Mouse (Mus musculus) CH12.LX (cell line): ENCODE results near the gene Coq8a. TPM values are rescaled to one million over a fixed set of nuclear protein-coding genes. Genes with fewer than 3 reads are reported as not detected.

Source experiments
- DNase-seq: peaks from one replicate; pipeline ENCODE4 v3.0.0-alpha.2; 2013; ENCODE audit errors: extremely low read depth
- H3K27ac ChIP-seq: 2 replicates; pipeline ENCODE4 v1.5.1; 2012; ENCODE audit warnings: low read depth, mild to moderate bottlenecking, control low read depth, moderate library complexity; ENCODE audit not compliant: insufficient read depth
- H3K27me3 ChIP-seq: replicated peaks from 2 replicates; pipeline ENCODE3; 2012; ENCODE audit warnings: inconsistent platforms
- H3K36me3 ChIP-seq, 2 experiments: replicated peaks in 1 of 2; 2 replicates each; pipeline versions ENCODE3 to v1.6.1; 2012; ENCODE audit warnings: inconsistent platforms in 1 of 2, low read length in 1 of 2, mild to moderate bottlenecking in 1 of 2, mixed read lengths in 1 of 2, moderate library complexity in 1 of 2; ENCODE audit not compliant: control insufficient read depth in 1 of 2, insufficient read depth in 1 of 2
- H3K4me1 ChIP-seq, 2 experiments: 2 replicates each; pipeline ENCODE4 v1.6.1; 2012; ENCODE audit warnings: inconsistent platforms in 1 of 2, moderate library complexity in 1 of 2; ENCODE audit not compliant: insufficient read depth in 2 of 2, control insufficient read depth in 1 of 2
- H3K4me2 ChIP-seq: 2 replicates; pipeline ENCODE4 v1.6.1; 2012; ENCODE audit warnings: low read depth, mild to moderate bottlenecking, control low read depth; ENCODE audit not compliant: poor library complexity, insufficient read depth, severe bottlenecking
- H3K4me3 ChIP-seq, 3 experiments: fragments of 150-350 bp in 1 of 3; sonication (generic) in 1 of 3; replicated peaks in 1 of 3; 2 replicates each; pipeline versions ENCODE3 to v1.5.1; 2011 to 2012; ENCODE audit warnings: low read depth in 2 of 3, low read length in 2 of 3, mild to moderate bottlenecking in 2 of 3, moderate library complexity in 2 of 3, control low read depth in 1 of 3, improper control_type of control experiment in 1 of 3, inconsistent platforms in 1 of 3, mixed read lengths in 1 of 3; ENCODE audit not compliant: poor library complexity in 1 of 3
- H3K79me2 ChIP-seq: replicated peaks from 2 replicates; pipeline ENCODE4 v1.6.1; 2012; ENCODE audit warnings: mild to moderate bottlenecking, moderate library complexity; ENCODE audit not compliant: control insufficient read depth, poor library complexity, insufficient read depth, severe bottlenecking; ENCODE audit errors: extremely low read depth
- H3K9ac ChIP-seq: 2 replicates; pipeline ENCODE4 v1.6.1; 2012; ENCODE audit warnings: low read depth, mild to moderate bottlenecking, control low read depth, moderate library complexity; ENCODE audit not compliant: insufficient read depth
- H3K9me3 ChIP-seq: replicated peaks from 2 replicates; pipeline ENCODE3; 2012; ENCODE audit warnings: low read length, inconsistent platforms, mixed read lengths
- BHLHE40 ChIP-seq: IDR thresholded peaks from 2 replicates; pipeline ENCODE4 v1.6.1; 2011; ENCODE audit warnings: mild to moderate bottlenecking, low read depth, low read length, improper control_type of control experiment
- CHD1 ChIP-seq: IDR thresholded peaks from 2 replicates; pipeline ENCODE4 v1.6.1; 2012; ENCODE audit warnings: low read depth, low read length, improper control_type of control experiment, inconsistent platforms
- CHD2 ChIP-seq: IDR thresholded peaks from 2 replicates; pipeline ENCODE4 v1.6.1; 2011; ENCODE audit warnings: low read length, improper control_type of control experiment
- CTCF ChIP-seq, 2 experiments: IDR thresholded peaks in 1 of 2; conservative IDR thresholded peaks in 1 of 2; 2 replicates each; pipeline ENCODE4 v1.5.1; 2011 to 2012; ENCODE audit warnings: low read depth in 2 of 2, low read length in 2 of 2, improper control_type of control experiment in 1 of 2, inconsistent platforms in 1 of 2, mild to moderate bottlenecking in 1 of 2, moderate library complexity in 1 of 2
- ELF1 ChIP-seq: IDR thresholded peaks from 2 replicates; pipeline ENCODE4 v1.6.1; 2014; ENCODE audit warnings: low read depth, mild to moderate bottlenecking, inconsistent platforms, low read length, improper control_type of control experiment
- EP300 ChIP-seq: IDR thresholded peaks from 2 replicates; pipeline ENCODE4 v1.6.1; 2011; ENCODE audit warnings: low read length, improper control_type of control experiment
- ETS1 ChIP-seq: conservative IDR thresholded peaks from 2 replicates; pipeline ENCODE4 v1.6.1; 2012; ENCODE audit warnings: low read depth, mild to moderate bottlenecking, inconsistent platforms, low read length, improper control_type of control experiment, moderate library complexity
- IRF4 ChIP-seq: IDR thresholded peaks from 2 replicates; pipeline ENCODE4 v1.6.1; 2014; ENCODE audit warnings: low read depth, mild to moderate bottlenecking, inconsistent platforms, low read length, improper control_type of control experiment
- JUND ChIP-seq: conservative IDR thresholded peaks from 2 replicates; pipeline ENCODE4 v1.6.1; 2011; ENCODE audit warnings: low read depth, low read length, improper control_type of control experiment
- MAFK ChIP-seq: IDR thresholded peaks from 2 replicates; pipeline ENCODE4 v1.6.1; 2011; ENCODE audit warnings: low read length, improper control_type of control experiment; ENCODE audit not compliant: insufficient replicate concordance
- MAX ChIP-seq: IDR thresholded peaks from 2 replicates; pipeline ENCODE4 v1.6.1; 2011; ENCODE audit warnings: low read length, improper control_type of control experiment
- MAZ ChIP-seq: IDR thresholded peaks from 2 replicates; pipeline ENCODE4 v1.6.1; 2012; ENCODE audit warnings: low read depth, mild to moderate bottlenecking, inconsistent platforms, low read length, improper control_type of control experiment, moderate library complexity
- MEF2A ChIP-seq: IDR thresholded peaks from 2 replicates; pipeline ENCODE4 v1.6.1; 2014; ENCODE audit warnings: low read depth, mild to moderate bottlenecking, inconsistent platforms, low read length, improper control_type of control experiment, borderline replicate concordance
- MXI1 ChIP-seq: IDR thresholded peaks from 2 replicates; pipeline ENCODE4 v1.6.1; 2011; ENCODE audit warnings: mild to moderate bottlenecking, low read depth, low read length, improper control_type of control experiment
- MYC ChIP-seq: IDR thresholded peaks from 2 replicates; pipeline ENCODE4 v1.6.1; 2011; ENCODE audit warnings: low read depth, mild to moderate bottlenecking, improper control_type of control experiment, low read length
- RAD21 ChIP-seq: IDR thresholded peaks from 2 replicates; pipeline ENCODE4 v1.6.1; 2011; ENCODE audit warnings: low read depth, mild to moderate bottlenecking, low read length, improper control_type of control experiment, moderate library complexity
- SIN3A ChIP-seq: IDR thresholded peaks from 2 replicates; pipeline ENCODE4 v1.6.1; 2012; ENCODE audit warnings: low read length, improper control_type of control experiment, inconsistent platforms
- SMC3 ChIP-seq: IDR thresholded peaks from 2 replicates; pipeline ENCODE4 v1.6.1; 2011; ENCODE audit warnings: low read depth, low read length, improper control_type of control experiment
- TCF12 ChIP-seq: IDR thresholded peaks from 2 replicates; pipeline ENCODE4 v1.6.1; 2014; ENCODE audit warnings: low read depth, mild to moderate bottlenecking, inconsistent platforms, low read length, improper control_type of control experiment
- USF2 ChIP-seq: conservative IDR thresholded peaks from 2 replicates; pipeline ENCODE4 v1.6.1; 2011; ENCODE audit warnings: low read depth, low read length, improper control_type of control experiment
- ZMIZ1 ChIP-seq: IDR thresholded peaks from 2 replicates; pipeline ENCODE4 v1.6.1; 2012; ENCODE audit warnings: low read depth, mild to moderate bottlenecking, inconsistent platforms, low read length, improper control_type of control experiment
- ZNF384 ChIP-seq: IDR thresholded peaks from 2 replicates; pipeline ENCODE4 v1.6.1; 2012; ENCODE audit warnings: low read depth, low read length, improper control_type of control experiment, inconsistent platforms
- dilution Hi-C: fragments of 300-500 bp; cut with MboI; formaldehyde crosslinking; loops from 2 replicates; pipeline ENCODE4 v1.14.3; 2020; ENCODE audit warnings: low sequenced_read_pairs; ENCODE audit not compliant: extremely low pct_unique_long_range_greater_than_20kb, extremely low pct_ligation_motif_present
- in situ Hi-C: fragments of 300-500 bp; cut with MboI; formaldehyde crosslinking; loops from 3 replicates; pipeline ENCODE4 v1.14.3; 2019; ENCODE audit warnings: low sequenced_read_pairs, low pct_ligation_motif_present, low pct_unique_long_range_greater_than_20kb, mixed read lengths
- polyA plus RNA-seq: library from polyadenylated mRNA; unstranded; fragments of >175 nt; gene quantifications from 2 replicates; pipeline ENCODE4 v1.2.1, GENCODE M21; 2012; ENCODE audit warnings: low read depth; ENCODE audit not compliant: insufficient read length
- total RNA-seq, 2 experiments: library from RNA; depleted of rRNA; stranded (reverse); fragments of 300-350 nt in 1 of 2; fragments of >200 nt in 1 of 2; gene quantifications; 2 replicates each; pipeline ENCODE4 v1.2.3; 2012 to 2014

The Coq8a gene
- total and polyA plus RNA-seq, 3 experiments: 73.4 to 237 (median 88.1) TPM

- peaks cover 7 to 16% of the 10 kb centered on the region in 2 experiments for H3K36me3 ChIP-seq
Measured at GRCm38 (mm10) chr1:180194781-180195471, 4.5 kb downstream of the Coq8a start.

DNA sequence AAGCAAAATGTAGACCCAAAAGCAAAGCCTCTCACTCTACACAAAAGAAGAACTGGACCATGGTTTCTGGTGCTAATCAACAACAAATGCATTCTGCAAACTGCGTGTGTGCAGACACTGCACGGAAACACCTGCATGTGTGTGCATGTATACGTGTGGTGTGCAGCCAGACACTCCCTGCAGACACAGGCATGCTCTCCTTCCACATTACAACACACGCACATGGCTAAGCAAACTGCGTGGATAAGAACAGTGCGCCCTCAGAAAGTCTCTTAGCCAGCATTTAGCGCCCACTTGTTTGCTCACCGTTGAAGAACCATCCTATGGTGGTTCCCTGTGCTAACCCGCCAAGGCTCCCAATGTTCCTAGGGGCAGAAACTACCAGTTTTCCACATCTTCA is 5.4 kb downstream of the Coq8a start:
- TF ChIP-seq ZMIZ1 (no peak), MAX (peak; percentile 34; the same call in 1 of the 2 replicates), SMC3 (no peak), MXI1 (peak; percentile 65), IRF4 (no peak; the same call in 1 of the 2 replicates), SIN3A (peak; percentile 66)
- peaks cover under 1% of the 10 kb centered on the region for H3K9me3 ChIP-seq
- peak overlapping the region; percentile 80 for H3K27ac ChIP-seq
- peak overlapping the region; percentile 86 for H3K4me2 ChIP-seq
- H3K36me3 ChIP-seq: peaks cover 7 to 24% of the 10 kb centered on the region in 2 experiments
- peaks cover 11 to 52% of the 10 kb centered on the region in 2 experiments for H3K4me1 ChIP-seq
- DNase-seq: no peak
- H3K9ac ChIP-seq: peak overlapping the region; percentile 74
- peak overlapping the region; percentile 78 to 93 (median 85) for H3K4me3 ChIP-seq
- dilution Hi-C loops (no loop called here), in situ Hi-C loops (no loop called here)
- no peaks in the 10 kb centered on the region for H3K27me3 ChIP-seq
- H3K79me2 ChIP-seq: peaks cover 63% of the 10 kb centered on the region

More at GRCm38 (mm10) chr1:180194781-180195471, 4.5 kb downstream of the Coq8a start:
- H3K27me3 ChIP-seq: no peaks in the 10 kb centered on the region
- H3K79me2 ChIP-seq: peaks cover 54% of the 10 kb centered on the region
- peak overlapping the region; percentile 78 to 93 (median 85) for H3K4me3 ChIP-seq
- H3K4me2 ChIP-seq: peak overlapping the region; percentile 86
- no peaks in the 10 kb centered on the region for H3K9me3 ChIP-seq
- in situ Hi-C loops: no loop called here
- peak overlapping the region; percentile 80 for H3K27ac ChIP-seq
- TF ChIP-seq ZNF384 (no peak), BHLHE40 (0 out of 2 replicates have a peak, but pooled peaks have one; percentile 18), ETS1 (peak; percentile 51), MEF2A (peak; percentile 49; the same call in 1 of the 2 replicates)
- dilution Hi-C loops: no loop called here
- H3K9ac ChIP-seq: peak overlapping the region; percentile 74
- H3K4me1 ChIP-seq: peaks cover 10 to 47% of the 10 kb centered on the region in 2 experiments
- peak; percentile 83 for DNase-seq

DNA sequence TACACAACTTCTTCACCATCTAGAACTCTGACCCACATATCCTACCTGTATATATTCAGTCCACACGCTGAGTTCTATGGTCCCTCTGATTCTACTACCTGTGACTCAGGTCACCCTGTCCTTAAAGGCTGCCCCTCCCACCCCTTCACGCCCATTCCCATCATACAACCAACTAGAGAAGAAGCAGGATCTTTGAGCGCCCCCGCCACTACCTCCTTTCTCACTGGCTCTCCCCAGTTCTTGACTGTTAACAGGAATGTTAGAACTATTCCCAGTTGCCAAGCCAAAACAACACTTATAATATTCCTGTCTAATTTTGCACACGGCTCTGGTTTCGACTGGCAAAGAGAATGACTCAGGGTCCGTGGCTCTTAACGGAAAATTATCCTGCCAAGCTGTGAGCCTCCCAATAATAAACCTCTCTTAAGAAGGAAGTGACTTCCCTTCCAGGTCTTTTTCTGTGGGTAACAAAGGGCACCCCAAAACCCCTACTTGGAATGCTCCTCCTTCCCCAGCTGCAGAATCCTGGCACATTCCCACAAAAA is 5.9 kb downstream of the Coq8a start:
- in situ Hi-C loops (no loop called here), dilution Hi-C loops (no loop called here)
- Histone ChIP-seq H3K9ac (peak overlapping the region; percentile 53), H3K4me1 (peaks cover 13 to 53% of the 10 kb centered on the region in 2 experiments), H3K4me2 (peak overlapping the region; percentile 86), H3K79me2 (peaks cover 68% of the 10 kb centered on the region), H3K27me3 (no peaks in the 10 kb centered on the region), H3K4me3 (peak overlapping the region; percentile 78 to 93 (median 85)), H3K36me3 (peaks cover 8 to 29% of the 10 kb centered on the region in 2 experiments), H3K9me3 (peaks cover 4% of the 10 kb centered on the region), H3K27ac (peak overlapping the region; percentile 19; the same call in 1 of the 2 replicates)
- DNase-seq: no peak
- TF ChIP-seq CHD2: no peak
- TF ChIP-seq MAFK: no peak
- no peak for TF ChIP-seq CTCF (conservative IDR thresholded peaks at IDR 0.05 in 1 of 2, IDR thresholded peaks at IDR 0.05 in 1 of 2; ENCODE audit: low read depth in 2 of 2, low read length in 2 of 2)
- TF ChIP-seq MYC: 0 out of 2 replicates have a peak, but pooled peaks have one; percentile 24
- TF ChIP-seq MAZ: 0 out of 2 replicates have a peak, but pooled peaks have one; percentile 45
- no peak for TF ChIP-seq USF2
- TF ChIP-seq ELF1: no peak
- peak; percentile 3; the same call in 1 of the 2 replicates for TF ChIP-seq MXI1
- TF ChIP-seq CHD1: no peak
- TF ChIP-seq TCF12: no peak
- no peak for TF ChIP-seq RAD21
- 0 out of 2 replicates have a peak, but pooled peaks have one; percentile 27 for TF ChIP-seq IRF4
- no peak for TF ChIP-seq JUND
- TF ChIP-seq EP300: no peak
- TF ChIP-seq, all 38 proteins: peak for 4
